Mouse (Mus musculus) brain, adult 2 months (tissue): Measurements from ENCODE around the gene 1700016H13Rik.
A peak's percentile ranks its signal among the peaks of the same experiment; 100 is the strongest.

Source experiments
- DNase-seq: peaks from one replicate; pipeline ENCODE4 v3.0.0; 2011; ENCODE audit warnings: low read depth, low spot score

The 1700016H13Rik gene

GRCm38 (mm10) chr5:103673611-103674010, 17.8 kb upstream of the 1700016H13Rik start:
- DNase-seq, result no peak

DNA sequence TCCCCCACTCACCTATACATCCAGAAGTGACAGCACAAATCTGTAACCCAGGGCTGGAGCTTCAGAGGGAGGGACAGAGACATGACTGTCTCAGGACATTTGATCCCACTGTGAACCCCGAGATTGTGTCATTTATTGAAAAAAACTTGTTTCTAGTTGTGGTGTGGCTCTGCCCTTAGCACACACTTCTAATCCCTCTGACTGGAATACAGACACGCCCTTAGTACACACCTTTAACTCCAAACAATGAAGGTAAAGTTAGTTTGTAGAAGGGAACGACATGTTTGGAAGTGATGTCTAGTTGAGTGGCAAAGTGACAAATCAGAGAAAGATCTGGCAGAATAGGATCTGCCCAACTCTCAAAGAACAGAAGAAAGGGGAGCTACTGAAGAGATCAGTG, 16.0 kb upstream of the 1700016H13Rik start:
- DNase-seq, result no peak

GRCm38 (mm10) chr5:103665876-103666275, 10.1 kb upstream of the 1700016H13Rik start:
- no peak for DNase-seq

DNA sequence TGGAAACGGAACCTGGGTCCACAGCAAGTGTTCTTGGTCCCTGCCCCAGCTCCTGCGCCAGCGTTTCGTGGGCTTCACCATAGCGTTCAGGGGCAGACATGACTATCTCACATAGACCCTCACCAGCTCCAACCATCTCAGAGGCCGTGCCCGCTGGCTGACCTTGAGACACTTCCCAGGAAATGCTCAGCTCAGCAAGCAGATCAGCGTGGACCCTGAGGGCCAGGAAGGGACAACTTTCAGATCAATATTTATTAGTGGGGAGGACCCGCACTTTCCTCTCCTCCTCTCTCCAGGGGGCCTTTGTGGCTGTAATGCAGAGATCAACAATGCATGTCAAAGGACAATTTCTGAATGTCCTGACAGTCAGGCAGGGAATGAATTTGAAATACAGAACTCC, 9.1 kb upstream of the 1700016H13Rik start:
- no peak for DNase-seq

DNA sequence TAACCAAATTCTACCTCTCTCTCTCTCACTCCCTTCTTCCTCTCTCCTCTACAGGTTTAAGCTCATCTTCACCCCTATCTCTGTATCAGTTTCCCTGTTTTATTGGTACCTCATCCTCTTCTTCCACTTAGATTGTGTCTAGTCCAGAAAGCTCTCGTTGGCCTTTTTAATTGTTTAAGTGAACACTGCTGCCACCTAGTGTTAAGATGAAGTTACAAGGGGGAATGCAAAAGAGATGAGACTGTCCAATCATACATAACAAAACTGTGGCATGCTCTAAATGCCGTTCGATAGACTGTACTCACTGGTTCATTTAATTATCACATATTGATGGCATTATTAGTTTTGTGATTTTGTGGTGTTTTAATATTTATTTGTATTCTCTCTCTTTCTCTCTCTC, 3.8 kb upstream of the 1700016H13Rik start:
- DNase-seq, result peak; percentile 66

DNA sequence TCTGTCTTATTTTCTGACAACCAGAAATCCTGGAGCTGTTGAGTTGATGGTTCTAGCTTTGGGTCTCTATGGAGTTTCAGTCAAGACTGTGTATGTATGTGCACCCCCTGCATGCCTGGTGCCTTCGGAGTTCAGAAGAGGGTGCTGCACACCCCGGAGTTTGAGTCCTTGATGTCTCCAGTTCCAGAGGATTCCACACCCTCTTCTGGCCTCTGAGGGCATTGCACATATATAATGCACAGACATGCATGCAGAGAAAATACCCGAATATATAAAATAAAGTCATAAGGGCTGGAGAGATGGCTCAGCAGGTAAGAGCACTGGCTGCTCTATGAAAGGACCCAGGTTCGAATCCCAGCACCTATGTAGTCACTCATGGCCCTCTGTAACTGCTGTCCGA, 3.1 kb upstream of the 1700016H13Rik start:
- DNase-seq, result peak; percentile 26

GRCm38 (mm10) chr5:103654780-103655179, 1.0 kb downstream of the 1700016H13Rik start:
- no peak for DNase-seq

DNA sequence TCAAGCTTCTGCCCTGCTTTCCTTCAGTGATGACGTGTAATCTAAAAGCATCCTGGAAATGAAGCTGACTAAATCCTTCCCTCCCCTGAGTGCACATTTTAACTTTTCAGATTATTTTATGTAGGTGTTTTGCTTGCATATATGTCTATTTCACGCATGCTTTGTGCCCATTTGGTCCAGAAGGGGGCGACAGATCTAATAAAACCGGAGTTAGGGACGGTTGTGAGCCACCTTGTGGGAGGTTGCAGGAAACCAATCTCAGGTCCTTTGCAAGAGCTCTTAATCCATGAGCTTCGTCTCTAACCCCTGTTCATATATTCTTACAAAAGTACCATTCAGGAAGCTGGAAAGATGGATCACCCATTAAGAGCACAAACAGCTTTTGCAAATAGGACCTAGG, 1.6 kb downstream of the 1700016H13Rik start:
- peak; percentile 52 for DNase-seq

- no peak for DNase-seq
Measured at GRCm38 (mm10) chr5:103647320-103647719, 8.5 kb downstream of the 1700016H13Rik start.

GRCm38 (mm10) chr5:103644167-103644566, 11.6 kb downstream of the 1700016H13Rik start:
- DNase-seq, result no peak

- DNase-seq, result no peak
Measured at GRCm38 (mm10) chr5:103637162-103637561, 18.6 kb downstream of the 1700016H13Rik start.

DNA sequence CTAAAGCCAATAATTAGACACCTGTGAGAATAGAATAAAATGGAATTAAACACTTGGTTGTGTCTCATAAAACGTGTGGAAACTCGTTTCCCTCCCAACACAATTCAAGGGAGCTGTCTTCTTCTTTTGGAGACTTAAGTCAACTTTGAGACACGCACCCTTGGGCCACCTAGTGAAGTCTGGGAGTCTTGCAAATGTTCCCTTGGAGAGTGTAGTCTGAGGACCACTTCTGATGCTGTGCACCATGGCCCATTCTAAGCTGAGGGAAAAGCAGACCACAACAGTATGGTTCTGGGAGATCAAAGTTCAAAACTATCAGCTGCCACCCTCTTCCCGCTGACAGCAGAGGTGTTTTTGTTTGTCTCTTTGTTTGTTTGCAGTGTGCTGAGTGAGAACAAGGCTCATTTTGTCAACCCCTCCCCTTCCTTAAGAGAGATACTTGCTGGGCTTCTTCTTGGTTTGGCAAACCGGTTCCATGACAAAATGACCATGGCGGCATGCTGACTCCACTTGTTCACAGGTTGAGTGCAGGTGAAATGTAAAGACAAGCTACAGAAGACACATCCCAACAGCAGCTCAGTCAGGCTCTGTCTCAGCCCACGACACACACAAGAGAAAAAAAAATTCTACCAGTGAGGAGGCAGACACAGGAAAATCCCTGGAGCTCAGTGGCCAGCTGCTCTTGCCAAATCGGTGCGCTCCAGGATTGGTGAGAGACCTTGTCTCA, 25.8 kb downstream of the 1700016H13Rik start:
- no peak for DNase-seq

GRCm38 (mm10) chr5:103629111-103629764, 26.6 kb downstream of the 1700016H13Rik start, which contains the start of gene Slc10a6:
Gene Slc10a6, minus strand, starts transcription at chr5:103629403.
- DNase-seq, result peak; percentile 85

GRCm38 (mm10) chr5:103628499-103628898, 27.3 kb downstream of the 1700016H13Rik start:
- no peak for DNase-seq

GRCm38 (mm10) chr5:103624831-103625230, 31.0 kb downstream of the 1700016H13Rik start:
- no peak for DNase-seq

- no peak for DNase-seq
Measured at GRCm38 (mm10) chr5:103622321-103622720, 33.5 kb downstream of the 1700016H13Rik start.

DNA sequence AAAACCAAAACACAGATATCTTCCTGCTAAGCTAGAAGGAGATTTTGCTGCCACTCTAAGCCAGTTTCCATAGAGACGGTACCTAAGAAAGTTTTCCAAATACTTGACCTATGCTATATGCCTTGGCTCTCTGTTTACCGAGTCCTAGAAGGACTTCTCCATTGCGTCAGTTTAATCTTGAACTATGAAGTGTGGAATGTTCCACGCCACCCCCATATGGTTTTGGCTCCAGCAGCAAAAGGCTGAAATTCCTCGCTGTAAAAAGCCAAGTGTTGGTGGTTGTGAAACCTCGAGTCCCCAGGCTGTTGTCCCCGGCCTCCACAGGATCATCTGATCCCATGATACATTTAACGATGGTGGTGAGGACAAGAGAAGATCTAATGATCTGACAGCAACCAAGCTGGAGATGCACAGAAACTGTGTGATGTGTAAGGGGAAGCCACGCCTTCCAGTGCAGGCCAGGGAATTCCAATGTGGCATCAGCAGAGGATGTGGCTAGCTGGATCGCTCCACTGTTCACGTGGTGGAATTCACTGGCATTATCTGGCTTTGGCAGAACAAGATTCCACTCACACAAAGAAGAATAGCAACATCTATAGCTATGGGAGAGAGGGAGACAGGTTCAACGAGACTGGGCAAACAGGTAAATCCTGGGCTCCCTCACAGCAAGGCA, 35.4 kb downstream of the 1700016H13Rik start:
- DNase-seq, result peak; percentile 13

DNA sequence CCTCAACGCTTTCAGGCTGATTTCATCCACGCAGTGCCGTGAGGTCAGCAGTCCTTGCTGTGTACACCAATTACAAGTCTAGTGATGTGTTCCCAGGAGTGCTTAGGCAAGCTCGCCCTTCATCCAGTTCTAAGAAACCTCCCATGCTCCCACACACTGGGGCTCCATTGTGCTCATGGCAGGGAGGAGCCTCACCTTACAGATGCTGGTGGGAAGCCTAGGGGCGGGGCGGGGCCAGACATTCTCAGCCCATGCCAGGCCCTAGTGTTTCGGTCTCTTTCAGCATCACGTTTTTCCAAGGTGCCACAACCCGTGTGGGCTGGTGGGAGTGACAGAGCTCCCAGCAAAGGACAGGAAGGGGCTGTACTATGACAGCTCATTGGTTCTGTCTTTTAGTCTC, 38.6 kb downstream of the 1700016H13Rik start:
- DNase-seq, result no peak

DNA sequence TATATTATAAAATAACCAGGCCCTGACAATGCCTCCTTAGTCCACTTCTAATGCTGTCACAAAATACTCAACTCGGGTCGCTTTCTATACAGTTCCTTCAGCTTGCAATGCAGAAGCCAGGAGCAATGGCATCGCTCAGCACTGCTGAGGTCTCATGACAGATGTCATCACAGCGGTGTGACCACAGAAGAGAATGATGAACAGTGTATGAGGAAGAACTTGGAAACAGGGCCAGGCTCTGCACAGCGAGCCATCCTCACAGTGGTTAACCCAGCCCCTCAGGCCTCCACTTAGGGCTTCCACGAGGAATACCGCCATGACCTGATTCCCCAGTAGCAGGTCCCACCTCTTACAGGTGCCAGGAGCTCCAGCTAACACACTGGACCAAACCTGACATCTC, 41.5 kb downstream of the 1700016H13Rik start:
- DNase-seq, result no peak

GRCm38 (mm10) chr5:103612316-103612715, 43.5 kb downstream of the 1700016H13Rik start:
- no peak for DNase-seq

DNA sequence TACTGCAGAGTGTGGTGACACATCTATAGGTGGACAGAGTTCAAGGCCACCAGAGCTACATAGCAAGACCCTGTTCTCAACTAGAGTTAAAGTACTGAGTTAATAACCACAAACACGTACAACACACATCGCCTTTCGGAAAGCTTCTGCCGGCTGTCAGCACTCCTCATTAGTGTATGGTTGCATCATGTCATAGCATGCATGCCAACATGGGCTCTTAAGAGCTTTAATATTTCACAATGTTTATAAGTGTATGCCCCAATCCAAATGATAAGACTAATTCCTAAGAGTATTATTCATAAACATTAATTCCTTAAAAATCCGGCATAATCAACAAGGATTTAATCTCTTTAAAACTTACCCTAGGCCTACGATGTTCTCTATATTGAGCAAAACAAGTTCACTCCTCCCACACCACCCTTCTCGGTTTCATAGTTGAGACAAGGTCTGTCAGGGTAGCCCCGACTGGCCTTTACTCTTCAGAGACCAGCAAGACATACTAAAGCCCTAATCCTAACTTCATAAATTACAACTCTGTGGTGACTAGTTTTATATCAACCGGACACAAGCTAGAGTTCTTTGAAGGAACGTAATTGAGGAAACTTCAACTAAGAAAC, 44.8 kb downstream of the 1700016H13Rik start:
- DNase-seq, result no peak

DNA sequence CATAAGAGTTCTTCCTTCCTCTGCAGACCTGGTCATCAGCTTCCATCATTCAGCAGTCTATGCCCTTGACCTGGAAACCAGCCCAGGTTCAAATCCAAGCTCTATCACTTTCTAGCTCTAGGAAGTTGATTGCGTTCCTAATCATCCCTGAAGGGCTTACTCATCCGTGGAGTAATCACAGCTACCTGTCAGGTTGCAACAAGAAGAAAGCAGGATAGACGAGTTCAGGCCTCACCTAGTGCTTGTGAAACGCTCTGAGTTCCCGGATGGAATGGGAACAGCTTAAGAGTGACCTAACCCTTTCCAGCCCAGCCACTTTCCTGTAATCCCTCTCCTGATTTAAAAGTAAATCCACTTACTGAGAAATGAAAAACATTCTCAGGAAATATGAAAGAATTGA, 45.7 kb downstream of the 1700016H13Rik start:
- no peak for DNase-seq
